Mouse (Mus musculus): ENCODE data around the gene Maco1. TPM values are rescaled to one million over a fixed set of nuclear protein-coding genes. Genes with fewer than 3 reads are reported as not detected.

Gene Maco1
- polyA plus RNA-seq, 1 experiment from 2014 or later = 34.4 TPM

DNA sequence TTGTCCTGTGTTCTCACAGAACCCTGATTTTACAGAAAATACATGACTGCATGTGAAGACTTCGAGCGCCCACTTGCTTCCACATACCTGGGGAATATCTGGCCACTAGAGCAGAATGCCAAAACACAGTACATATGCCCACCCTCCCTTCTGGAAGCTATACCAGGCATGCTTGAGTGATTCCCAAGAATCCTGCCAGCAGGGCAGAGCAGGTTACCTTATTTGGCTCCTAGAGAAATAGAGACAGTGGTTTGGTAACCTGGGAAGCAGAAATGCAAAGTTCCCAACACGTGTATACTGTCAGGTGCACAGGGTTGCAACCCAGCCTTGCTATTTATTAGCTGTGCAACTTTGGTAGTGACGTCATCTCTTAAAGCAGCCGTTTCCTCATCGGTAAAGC lies 8.7 kb upstream of the Maco1 start:
- Histone ChIP-seq H3K4me3 (ENCODE audit: low read depth, low read length) (no peak overlapping the region), H3K36me3 (ENCODE audit: insufficient read depth) (no peaks in the 10 kb centered on the region), H3K9ac (no peak overlapping the region), H3K9me3 (ENCODE audit: low read depth, low read length) (no peaks in the 10 kb centered on the region), H3K27ac (ENCODE audit: low read depth) (no peak overlapping the region), H3K27me3 (ENCODE audit: insufficient read depth, low read length) (no peaks in the 10 kb centered on the region), H3K4me1 (ENCODE audit: insufficient read depth) (no peaks in the 10 kb centered on the region), H3K4me2 (no peak overlapping the region)
- no peak for ATAC-seq (ENCODE audit: insufficient read depth)
- no peak for TF ChIP-seq CTCF (IDR thresholded peaks at IDR 0.05; ENCODE audit: low read depth)
- no peak for DNase-seq
- 67% methylated on average over 6 of the region's 6 CpGs for whole genome bisulfite sequencing

DNA sequence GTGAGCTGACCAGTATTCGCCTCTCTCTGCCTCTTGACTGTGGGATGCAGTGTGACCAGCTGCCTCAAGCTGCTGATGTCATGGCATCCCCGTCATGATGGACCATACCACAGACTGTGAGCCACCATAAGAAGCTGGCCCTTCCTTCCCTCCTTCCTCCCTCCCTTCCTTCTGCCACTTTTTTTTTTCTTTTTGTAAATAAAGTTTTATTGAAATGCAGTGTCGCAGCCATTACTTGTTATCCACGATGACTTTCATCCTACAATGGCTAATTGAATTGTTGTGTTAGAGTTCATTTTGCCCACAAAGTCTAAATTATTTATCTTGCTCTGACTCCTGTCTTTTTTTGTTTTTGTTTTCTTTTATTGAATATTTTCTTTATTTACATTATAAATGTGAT lies 5.3 kb upstream of the Maco1 start:
- peaks cover 4% of the 10 kb centered on the region; the same call in 1 of the 2 replicates for H3K4me1 ChIP-seq (ENCODE audit: insufficient read depth)
- ATAC-seq (ENCODE audit: insufficient read depth) (no peak), DNase-seq (no peak)
- H3K9me3 ChIP-seq (ENCODE audit: low read depth, low read length) = no peaks in the 10 kb centered on the region
- no peaks in the 10 kb centered on the region for H3K36me3 ChIP-seq (ENCODE audit: insufficient read depth)
- no peak overlapping the region for H3K4me2 ChIP-seq
- no peak overlapping the region for H3K4me3 ChIP-seq (ENCODE audit: low read depth, low read length)
- H3K27ac ChIP-seq (ENCODE audit: low read depth) = no peak overlapping the region
- WGBS = 82% methylated on average over 4 of the region's 4 CpGs
- H3K27me3 ChIP-seq (ENCODE audit: insufficient read depth, low read length) = no peaks in the 10 kb centered on the region
- H3K9ac ChIP-seq = no peak overlapping the region
- no peak for TF ChIP-seq CTCF (IDR thresholded peaks at IDR 0.05; ENCODE audit: low read depth)

GRCm38 (mm10) chr4:134856501-134856900 lies 3.4 kb upstream of the Maco1 start:
- Histone ChIP-seq H3K27me3 (ENCODE audit: insufficient read depth, low read length) (no peaks in the 10 kb centered on the region), H3K9ac (no peak overlapping the region), H3K9me3 (ENCODE audit: low read depth, low read length) (no peaks in the 10 kb centered on the region), H3K4me1 (ENCODE audit: insufficient read depth) (peaks cover 9% of the 10 kb centered on the region), H3K27ac (ENCODE audit: low read depth) (peak overlapping the region; percentile 50; the same call in 1 of the 2 replicates), H3K36me3 (ENCODE audit: insufficient read depth) (no peaks in the 10 kb centered on the region), H3K4me2 (no peak overlapping the region), H3K4me3 (ENCODE audit: low read depth, low read length) (no peak overlapping the region)
- 26% methylated on average over 5 of the region's 5 CpGs for WGBS
- TF ChIP-seq CTCF (IDR thresholded peaks at IDR 0.05; ENCODE audit: low read depth) = no peak
- DNase-seq (peak; percentile 27), ATAC-seq (ENCODE audit: insufficient read depth) (no peak)

GRCm38 (mm10) chr4:134856056-134856455 lies 2.9 kb upstream of the Maco1 start:
- H3K9ac ChIP-seq = no peak overlapping the region
- no peaks in the 10 kb centered on the region for H3K9me3 ChIP-seq (ENCODE audit: low read depth, low read length)
- H3K4me1 ChIP-seq (ENCODE audit: insufficient read depth) = peaks cover 9% of the 10 kb centered on the region
- no peak overlapping the region for H3K4me3 ChIP-seq (ENCODE audit: low read depth, low read length)
- H3K27ac ChIP-seq (ENCODE audit: low read depth) = peak overlapping the region; percentile 50; the same call in 1 of the 2 replicates
- DNase-seq (no peak), ATAC-seq (ENCODE audit: insufficient read depth) (no peak)
- no peak overlapping the region for H3K4me2 ChIP-seq
- TF ChIP-seq CTCF (IDR thresholded peaks at IDR 0.05; ENCODE audit: low read depth) = no peak
- WGBS = 38% methylated on average over 5 of the region's 5 CpGs
- no peaks in the 10 kb centered on the region for H3K36me3 ChIP-seq (ENCODE audit: insufficient read depth)
- no peaks in the 10 kb centered on the region for H3K27me3 ChIP-seq (ENCODE audit: insufficient read depth, low read length)

DNA sequence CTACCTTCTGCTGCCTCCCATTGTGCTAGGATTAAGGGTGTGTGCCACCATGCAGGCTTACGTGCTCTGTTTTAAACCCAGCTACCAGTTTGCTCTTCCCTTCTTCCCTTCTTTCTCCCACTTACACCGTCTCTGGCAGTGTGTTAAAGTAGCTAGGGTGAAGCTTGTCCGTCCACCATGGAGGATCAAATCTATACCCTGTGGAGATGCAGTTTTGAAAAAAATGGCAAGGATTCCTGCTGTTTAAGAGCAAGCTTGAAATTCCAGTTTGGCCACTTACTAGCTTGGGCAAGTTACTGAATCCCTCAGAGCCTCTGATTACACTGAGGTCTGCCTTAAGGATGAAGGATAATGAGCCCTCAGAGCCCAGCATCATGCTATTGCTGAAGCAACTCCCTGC lies 2.2 kb upstream of the Maco1 start:
- Histone ChIP-seq H3K9me3 (ENCODE audit: low read depth, low read length) (no peaks in the 10 kb centered on the region), H3K27me3 (ENCODE audit: insufficient read depth, low read length) (no peaks in the 10 kb centered on the region), H3K4me3 (ENCODE audit: low read depth, low read length) (no peak overlapping the region), H3K36me3 (ENCODE audit: insufficient read depth) (no peaks in the 10 kb centered on the region), H3K9ac (no peak overlapping the region), H3K27ac (ENCODE audit: low read depth) (peak overlapping the region; percentile 58; the same call in 1 of the 2 replicates), H3K4me1 (ENCODE audit: insufficient read depth) (peaks cover 9% of the 10 kb centered on the region), H3K4me2 (peak overlapping the region; percentile 29)
- DNase-seq (peak; percentile 78), ATAC-seq (ENCODE audit: insufficient read depth) (no peak)
- no peak for TF ChIP-seq CTCF (IDR thresholded peaks at IDR 0.05; ENCODE audit: low read depth)
- 55% methylated on average over 3 of the region's 3 CpGs for WGBS

DNA sequence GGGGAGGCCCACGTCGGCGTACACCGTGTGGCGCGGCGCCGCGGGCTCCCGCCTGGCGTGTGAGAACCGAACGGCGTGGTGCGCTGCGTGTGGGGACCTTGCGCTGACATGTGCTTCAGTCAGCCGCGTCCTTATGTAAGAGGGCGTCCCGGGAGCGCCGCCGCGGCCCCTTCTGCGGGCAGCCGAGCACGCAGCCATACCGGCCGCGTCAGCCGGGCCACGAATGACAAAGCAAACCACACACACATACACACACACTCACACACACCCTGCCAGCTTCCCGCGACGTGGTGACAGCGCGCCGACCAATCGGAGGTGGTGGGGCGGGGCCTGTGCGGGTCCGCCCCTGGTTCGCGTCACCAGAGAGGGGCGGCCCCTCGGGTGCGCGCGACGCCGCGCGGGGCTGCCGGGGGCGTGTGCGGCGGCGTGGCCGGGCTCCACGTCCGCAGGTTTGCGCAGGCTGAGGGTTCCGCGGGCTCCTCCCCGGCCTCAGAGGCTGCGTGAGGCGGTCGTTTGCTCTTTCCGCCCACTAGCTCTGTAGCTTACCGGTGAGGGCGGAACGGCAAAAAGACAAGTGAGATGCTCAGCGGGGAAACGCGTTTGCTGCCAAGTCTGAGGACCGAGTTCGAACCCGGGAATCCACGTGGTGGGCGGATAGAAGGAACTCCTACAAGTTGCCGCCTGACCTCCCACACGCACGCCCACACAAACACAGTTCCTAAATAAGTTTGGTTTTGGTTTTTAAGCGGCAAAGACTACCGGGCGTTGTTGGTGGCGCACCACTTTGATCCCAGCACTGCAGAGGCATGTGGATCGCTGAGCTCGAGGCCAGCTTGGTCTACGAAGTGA lies 716 bp upstream of the Maco1 start:
- peak overlapping the region; percentile 57 for H3K9ac ChIP-seq
- H3K27ac ChIP-seq (ENCODE audit: low read depth) = peak overlapping the region; percentile 93
- peak; percentile 94 for ATAC-seq (ENCODE audit: insufficient read depth)
- no peaks in the 10 kb centered on the region for H3K27me3 ChIP-seq (ENCODE audit: insufficient read depth, low read length)
- WGBS = under 1% methylated on average over 81 of the region's 91 CpGs
- H3K4me2 ChIP-seq = peak overlapping the region; percentile 83
- peak; percentile 96 for DNase-seq
- H3K36me3 ChIP-seq (ENCODE audit: insufficient read depth) = no peaks in the 10 kb centered on the region
- H3K4me3 ChIP-seq (ENCODE audit: low read depth, low read length) = peak overlapping the region; percentile 96
- no peaks in the 10 kb centered on the region for H3K9me3 ChIP-seq (ENCODE audit: low read depth, low read length)
- peaks cover 9% of the 10 kb centered on the region for H3K4me1 ChIP-seq (ENCODE audit: insufficient read depth)
- TF ChIP-seq CTCF (IDR thresholded peaks at IDR 0.05; ENCODE audit: low read depth) = no peak; the same call in 1 of the 2 replicates

DNA sequence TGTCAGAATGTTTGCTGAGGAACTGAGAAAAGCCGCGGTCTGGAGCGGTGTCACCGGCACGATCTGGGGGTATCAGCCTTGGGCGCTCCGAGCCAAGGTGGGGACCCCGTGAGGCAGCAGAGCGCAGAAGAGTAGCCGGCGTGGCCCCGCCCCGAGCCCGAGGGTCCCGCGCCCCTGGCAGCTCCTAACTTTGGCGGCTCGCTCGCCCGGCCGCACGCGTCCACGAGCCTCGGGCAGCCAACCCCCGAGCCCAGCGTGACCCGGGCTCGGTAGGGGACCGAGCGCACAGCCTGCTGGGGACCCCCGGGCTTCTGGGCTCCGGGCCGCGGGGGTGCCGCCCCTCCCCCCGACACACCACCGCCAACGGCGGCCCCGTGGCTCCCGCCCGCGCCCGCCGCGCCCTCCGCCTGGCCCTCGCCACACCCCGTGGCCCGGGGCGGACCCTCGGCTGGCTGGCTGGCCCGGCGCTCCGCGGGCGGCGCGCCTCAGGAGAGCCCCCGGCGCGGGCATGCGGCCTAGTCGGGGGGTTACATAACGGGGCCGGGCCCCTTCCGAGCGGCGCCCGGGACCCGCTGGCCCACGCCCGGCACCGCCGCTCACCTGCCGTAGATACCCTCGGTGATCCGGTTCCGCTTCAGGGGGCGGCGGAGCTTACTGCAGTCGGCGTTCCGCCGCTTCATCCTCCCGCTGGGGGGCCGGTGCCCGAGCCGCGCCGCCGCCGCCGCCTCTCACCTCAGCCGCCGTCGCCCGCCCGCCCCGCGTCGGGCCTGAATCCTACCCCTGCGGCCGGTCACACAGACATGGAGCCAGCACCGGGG lies 498 bp downstream of the Maco1 start:
- peak overlapping the region; percentile 91 for H3K27ac ChIP-seq (ENCODE audit: low read depth)
- H3K4me1 ChIP-seq (ENCODE audit: insufficient read depth) = peaks cover 11% of the 10 kb centered on the region
- peak; percentile 15 for ATAC-seq (ENCODE audit: insufficient read depth)
- no peaks in the 10 kb centered on the region for H3K9me3 ChIP-seq (ENCODE audit: low read depth, low read length)
- H3K36me3 ChIP-seq (ENCODE audit: insufficient read depth) = no peaks in the 10 kb centered on the region
- no peak for TF ChIP-seq CTCF (IDR thresholded peaks at IDR 0.05; ENCODE audit: low read depth)
- peak; percentile 53 for DNase-seq
- under 1% methylated on average over 98 of the region's 106 CpGs for WGBS
- H3K4me2 ChIP-seq = peak overlapping the region; percentile 83
- no peaks in the 10 kb centered on the region for H3K27me3 ChIP-seq (ENCODE audit: insufficient read depth, low read length)
- peak overlapping the region; percentile 94 for H3K9ac ChIP-seq
- peak overlapping the region; percentile 96 for H3K4me3 ChIP-seq (ENCODE audit: low read depth, low read length)

Measured in lung, embryonic 14.5 days (tissue).